Mouse (Mus musculus): ENCODE data around the gene Igfbp1. TPM values are rescaled to one million over a fixed set of nuclear protein-coding genes. Genes with fewer than 3 reads are reported as not detected.

Gene Igfbp1
- polyA plus RNA-seq, 1 experiment from 2014 or later, result 0.14 TPM

- Histone ChIP-seq H3K4me1 (no peaks in the 10 kb centered on the region), H3K27me3 (no peaks in the 10 kb centered on the region), H3K4me3 (no peak overlapping the region), H3K9me3 (no peaks in the 10 kb centered on the region), H3K4me2 (replicated peaks) (no peak overlapping the region), H3K9ac (replicated peaks) (no peak overlapping the region), H3K36me3 (0 out of 2 replicates have a peak, but pooled peaks cover 2% of the 10 kb centered on the region), H3K27ac (replicated peaks) (no peak overlapping the region)
- 92% methylated on average over 1 of the region's 1 CpGs for WGBS
- ATAC-seq (replicated peaks), result no peak
Observed at GRCm38 (mm10) chr11:7169645-7170044, 27.9 kb upstream of the Igfbp1 start.

DNA sequence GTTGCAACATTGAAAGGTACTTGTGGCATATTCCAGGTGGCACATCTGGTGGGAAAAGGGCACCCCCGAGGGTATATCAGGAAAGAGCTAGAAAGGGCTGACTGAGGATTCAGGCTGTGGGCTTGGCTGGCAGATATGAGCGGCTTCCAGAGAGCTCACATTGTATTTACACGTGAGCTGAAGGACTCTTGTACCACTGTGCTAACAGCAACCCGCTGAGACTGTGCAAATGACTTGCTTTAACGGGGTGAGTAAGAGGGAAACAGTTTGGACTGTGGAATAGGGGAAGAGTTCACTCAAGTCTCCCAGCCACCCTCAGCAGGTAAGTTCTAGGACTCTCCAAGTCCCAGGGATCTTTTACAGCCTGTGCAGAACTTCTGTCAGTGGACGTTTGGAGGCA, 23.9 kb upstream of the Igfbp1 start:
- Histone ChIP-seq H3K36me3 (no peaks in the 10 kb centered on the region), H3K4me3 (no peak overlapping the region), H3K4me1 (no peaks in the 10 kb centered on the region), H3K27ac (replicated peaks) (no peak overlapping the region), H3K9ac (replicated peaks) (no peak overlapping the region), H3K4me2 (replicated peaks) (no peak overlapping the region), H3K9me3 (no peaks in the 10 kb centered on the region), H3K27me3 (no peaks in the 10 kb centered on the region)
- ATAC-seq (replicated peaks), result no peak
- 85% methylated on average over 6 of the region's 6 CpGs for WGBS

DNA sequence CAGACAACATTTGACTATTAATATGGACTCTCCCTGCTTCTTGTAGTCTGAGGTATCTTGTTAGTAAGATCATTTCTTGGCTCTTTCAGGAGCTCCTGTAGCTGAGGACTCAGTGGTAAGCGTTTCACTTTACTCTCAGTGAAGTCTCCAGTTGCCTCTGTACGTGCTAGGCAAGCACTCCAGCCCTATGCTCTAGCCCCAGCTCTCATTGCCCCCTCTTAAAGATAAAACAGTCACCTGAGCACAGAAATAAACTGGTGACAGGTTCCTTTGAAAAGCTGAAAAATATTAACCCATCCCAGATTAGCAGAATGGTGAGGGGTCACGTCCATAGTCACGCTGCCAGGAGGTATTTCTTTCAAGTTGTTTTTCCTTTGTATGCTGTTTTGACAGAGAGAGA, 18.9 kb upstream of the Igfbp1 start:
- H3K4me3 ChIP-seq, result no peak overlapping the region
- no peak overlapping the region for H3K4me2 ChIP-seq (replicated peaks)
- 79% methylated on average over 4 of the region's 4 CpGs for WGBS
- no peak for ATAC-seq (replicated peaks)
- H3K27me3 ChIP-seq, result no peaks in the 10 kb centered on the region
- no peaks in the 10 kb centered on the region for H3K9me3 ChIP-seq
- no peak overlapping the region for H3K27ac ChIP-seq (replicated peaks)
- H3K4me1 ChIP-seq, result peaks cover 10% of the 10 kb centered on the region
- H3K36me3 ChIP-seq, result no peaks in the 10 kb centered on the region
- H3K9ac ChIP-seq (replicated peaks), result no peak overlapping the region

DNA sequence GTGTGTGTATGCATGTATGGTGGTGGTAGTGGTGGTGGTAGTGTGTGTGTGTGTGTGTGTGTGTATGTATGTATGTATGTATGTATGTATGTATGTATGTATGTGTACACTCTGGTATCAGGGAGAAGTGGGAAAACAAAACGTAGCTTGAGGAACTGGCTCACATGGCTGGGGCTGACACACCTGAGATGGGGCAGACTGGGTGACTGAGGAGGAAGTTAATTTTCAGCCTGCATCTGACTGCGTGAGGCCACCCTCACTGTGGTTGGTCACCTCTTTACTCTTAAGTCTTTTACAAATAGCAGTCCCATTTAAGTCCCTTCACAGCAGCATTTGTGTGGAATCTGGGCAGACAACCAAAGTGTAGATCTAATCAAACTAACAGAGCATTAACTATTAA, 18.3 kb upstream of the Igfbp1 start:
- Histone ChIP-seq H3K4me1 (peaks cover 10% of the 10 kb centered on the region), H3K9ac (replicated peaks) (no peak overlapping the region), H3K9me3 (no peaks in the 10 kb centered on the region), H3K4me2 (replicated peaks) (no peak overlapping the region), H3K36me3 (no peaks in the 10 kb centered on the region), H3K4me3 (no peak overlapping the region), H3K27me3 (no peaks in the 10 kb centered on the region), H3K27ac (replicated peaks) (no peak overlapping the region)
- 79% methylated on average over 2 of the region's 2 CpGs for WGBS
- ATAC-seq (replicated peaks), result no peak

- no peak overlapping the region for H3K4me2 ChIP-seq (replicated peaks)
- H3K9ac ChIP-seq (replicated peaks), result no peak overlapping the region
- H3K4me1 ChIP-seq, result peaks cover 10% of the 10 kb centered on the region
- no peak overlapping the region for H3K4me3 ChIP-seq
- WGBS, result 5% methylated on average over 8 of the region's 8 CpGs
- H3K9me3 ChIP-seq, result no peaks in the 10 kb centered on the region
- H3K27me3 ChIP-seq, result no peaks in the 10 kb centered on the region
- H3K27ac ChIP-seq (replicated peaks), result no peak overlapping the region
- no peaks in the 10 kb centered on the region for H3K36me3 ChIP-seq
- ATAC-seq (replicated peaks), result peak; percentile 60
Observed at GRCm38 (mm10) chr11:7182409-7183042, 15.1 kb upstream of the Igfbp1 start.

DNA sequence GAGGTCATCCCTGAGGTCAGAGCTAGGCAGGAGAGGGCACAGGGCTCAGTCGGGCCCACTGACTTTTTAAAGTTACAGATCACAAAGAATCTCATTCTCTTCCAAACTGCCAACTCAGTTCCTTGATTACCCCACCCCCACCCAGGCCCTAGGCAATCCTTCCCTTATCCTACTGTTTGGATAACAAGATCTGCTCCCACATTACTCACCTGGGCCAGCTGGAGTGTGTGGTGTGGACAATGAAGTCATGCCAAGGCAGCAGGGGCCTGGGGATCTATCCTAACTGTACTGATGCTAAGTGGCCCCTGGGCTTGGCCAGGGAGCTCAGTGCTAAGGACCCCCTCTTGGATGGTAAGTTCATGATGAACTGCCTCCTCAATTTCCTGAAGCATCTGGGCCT, 13.2 kb upstream of the Igfbp1 start:
- no peaks in the 10 kb centered on the region for H3K9me3 ChIP-seq
- no peaks in the 10 kb centered on the region for H3K36me3 ChIP-seq
- 45% methylated on average over 1 of the region's 1 CpGs for WGBS
- no peak overlapping the region for H3K4me2 ChIP-seq (replicated peaks)
- ATAC-seq (replicated peaks), result no peak
- no peak overlapping the region for H3K27ac ChIP-seq (replicated peaks)
- H3K4me3 ChIP-seq, result no peak overlapping the region
- H3K27me3 ChIP-seq, result no peaks in the 10 kb centered on the region
- H3K9ac ChIP-seq (replicated peaks), result no peak overlapping the region
- H3K4me1 ChIP-seq, result peaks cover 10% of the 10 kb centered on the region

DNA sequence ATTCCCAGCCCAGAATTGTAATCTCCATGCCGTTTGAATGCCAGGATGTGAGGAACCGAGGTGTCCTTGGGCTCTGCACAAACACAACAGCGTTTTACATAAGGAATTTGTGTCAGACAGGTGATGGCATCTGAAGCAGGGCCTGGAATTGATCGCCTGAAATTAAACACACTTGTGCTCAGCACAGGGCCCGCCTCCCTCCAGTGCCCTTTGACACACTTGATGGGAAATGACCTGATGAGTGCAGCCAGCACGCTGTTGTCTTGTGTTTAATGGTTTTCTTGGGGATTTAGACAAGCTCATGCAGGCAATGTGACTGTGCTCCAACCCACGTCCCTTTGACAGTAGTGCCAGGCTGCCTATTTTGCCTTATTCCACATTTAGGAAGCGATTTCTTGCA, 10.1 kb upstream of the Igfbp1 start:
- Histone ChIP-seq H3K36me3 (no peaks in the 10 kb centered on the region), H3K9ac (replicated peaks) (no peak overlapping the region), H3K27ac (replicated peaks) (no peak overlapping the region), H3K4me2 (replicated peaks) (no peak overlapping the region), H3K27me3 (no peaks in the 10 kb centered on the region), H3K4me1 (peaks cover 4% of the 10 kb centered on the region), H3K9me3 (no peaks in the 10 kb centered on the region), H3K4me3 (no peak overlapping the region)
- no peak for ATAC-seq (replicated peaks)
- 63% methylated on average over 8 of the region's 8 CpGs for WGBS

GRCm38 (mm10) chr11:7188469-7188868, 9.1 kb upstream of the Igfbp1 start, which contains the start of gene Gm11985:
Gene Gm11985, minus strand, starts transcription at chr11:7188569.
- WGBS, result 84% methylated on average over 13 of the region's 13 CpGs
- H3K27me3 ChIP-seq, result no peaks in the 10 kb centered on the region
- no peaks in the 10 kb centered on the region for H3K36me3 ChIP-seq
- H3K4me2 ChIP-seq (replicated peaks), result no peak within 1 kb of the TSS
- no peaks in the 10 kb centered on the region for H3K4me1 ChIP-seq
- no peaks in the 10 kb centered on the region for H3K9me3 ChIP-seq
- H3K27ac ChIP-seq (replicated peaks), result no peak within 1 kb of the TSS
- H3K4me3 ChIP-seq, result no peak within 1 kb of the TSS
- no peak for ATAC-seq (replicated peaks)
- H3K9ac ChIP-seq (replicated peaks), result no peak within 1 kb of the TSS

GRCm38 (mm10) chr11:7192710-7193109, 4.9 kb upstream of the Igfbp1 start:
- 0 out of 2 replicates have a peak, but pooled peaks have one; percentile 12 for ATAC-seq (replicated peaks)
- 73% methylated on average over 6 of the region's 6 CpGs for WGBS
- no peaks in the 10 kb centered on the region for H3K27me3 ChIP-seq
- H3K4me2 ChIP-seq (replicated peaks), result no peak overlapping the region
- no peak overlapping the region for H3K27ac ChIP-seq (replicated peaks)
- H3K9ac ChIP-seq (replicated peaks), result no peak overlapping the region
- H3K36me3 ChIP-seq, result no peaks in the 10 kb centered on the region
- H3K4me3 ChIP-seq, result no peak overlapping the region
- H3K9me3 ChIP-seq, result no peaks in the 10 kb centered on the region
- H3K4me1 ChIP-seq, result no peaks in the 10 kb centered on the region

DNA sequence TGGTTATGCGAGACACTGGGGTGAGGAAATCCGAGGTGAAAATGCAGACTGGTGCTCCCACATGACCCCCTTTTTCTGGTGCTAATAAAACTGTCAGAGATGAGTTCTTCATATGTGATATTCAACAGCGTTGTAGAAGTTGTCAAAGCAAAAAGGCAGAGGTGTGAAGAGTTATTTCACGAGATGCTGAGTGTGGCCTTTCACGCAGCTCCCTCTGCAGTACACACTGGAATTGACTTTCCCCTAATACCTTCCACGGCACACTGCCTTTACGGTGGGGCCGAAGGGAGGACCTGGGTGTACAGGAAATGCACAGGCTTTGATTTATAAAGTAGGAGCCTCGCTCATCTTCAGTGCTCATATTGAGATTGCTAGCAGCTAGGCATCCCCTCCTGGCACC, 4.4 kb upstream of the Igfbp1 start:
- no peak overlapping the region for H3K9ac ChIP-seq (replicated peaks)
- WGBS, result 76% methylated on average over 9 of the region's 9 CpGs
- H3K4me2 ChIP-seq (replicated peaks), result no peak overlapping the region
- H3K4me3 ChIP-seq, result no peak overlapping the region
- no peaks in the 10 kb centered on the region for H3K4me1 ChIP-seq
- H3K27me3 ChIP-seq, result no peaks in the 10 kb centered on the region
- 0 out of 2 replicates have a peak, but pooled peaks have one; percentile 2 for ATAC-seq (replicated peaks)
- no peaks in the 10 kb centered on the region for H3K9me3 ChIP-seq
- H3K36me3 ChIP-seq, result no peaks in the 10 kb centered on the region
- no peak overlapping the region for H3K27ac ChIP-seq (replicated peaks)

DNA sequence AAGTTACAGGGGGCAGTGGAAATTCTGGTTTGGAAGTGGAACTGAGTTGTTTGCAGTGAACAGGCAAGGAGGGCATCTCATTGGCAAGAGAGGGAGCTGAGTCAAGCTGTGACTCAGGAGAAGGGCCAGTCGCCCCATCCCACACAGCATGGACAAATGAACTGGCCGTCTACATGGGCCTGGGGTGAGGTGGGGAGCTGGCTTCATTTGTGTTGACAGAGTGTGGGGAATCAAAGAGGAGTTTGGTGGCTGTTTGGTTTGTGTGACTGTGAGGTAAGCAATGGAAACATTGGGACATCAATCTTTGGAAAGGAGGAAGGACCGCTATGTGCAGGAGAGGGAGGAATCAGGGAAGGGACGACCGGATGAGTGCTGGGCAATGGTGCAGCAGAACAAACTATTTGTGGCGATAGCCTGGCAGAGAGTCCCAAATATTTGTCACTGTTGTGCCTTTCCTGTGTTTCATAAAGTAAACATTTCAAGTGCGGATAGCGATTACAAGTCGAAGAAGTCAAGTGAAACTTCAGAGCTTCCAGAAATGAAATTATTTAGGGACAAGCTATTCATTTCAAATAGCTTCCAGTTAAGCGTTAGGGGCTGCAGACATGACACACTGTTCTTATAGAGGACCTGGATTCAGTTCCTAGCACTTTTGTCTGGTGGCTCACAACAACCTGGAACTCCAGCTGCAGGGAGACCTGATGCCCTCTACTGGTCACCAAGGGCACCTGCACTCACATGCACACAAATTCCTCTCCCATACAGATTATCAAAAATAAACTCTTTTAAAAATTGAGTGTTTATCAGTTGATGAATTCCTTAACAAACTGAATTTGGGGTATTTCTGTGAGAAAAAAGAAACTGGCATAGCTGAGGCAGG, 2.9 kb upstream of the Igfbp1 start:
- H3K9me3 ChIP-seq, result no peaks in the 10 kb centered on the region
- no peaks in the 10 kb centered on the region for H3K4me1 ChIP-seq
- H3K27me3 ChIP-seq, result no peaks in the 10 kb centered on the region
- H3K4me3 ChIP-seq, result no peak overlapping the region
- H3K4me2 ChIP-seq (replicated peaks), result no peak overlapping the region
- ATAC-seq (replicated peaks), result no peak
- no peak overlapping the region for H3K27ac ChIP-seq (replicated peaks)
- WGBS, result 95% methylated on average over 10 of the region's 10 CpGs
- H3K36me3 ChIP-seq, result no peaks in the 10 kb centered on the region
- H3K9ac ChIP-seq (replicated peaks), result no peak overlapping the region

GRCm38 (mm10) chr11:7195312-7195685, 2.3 kb upstream of the Igfbp1 start:
- Histone ChIP-seq H3K36me3 (no peaks in the 10 kb centered on the region), H3K27ac (replicated peaks) (no peak overlapping the region), H3K9ac (replicated peaks) (no peak overlapping the region), H3K4me3 (no peak overlapping the region), H3K27me3 (no peaks in the 10 kb centered on the region), H3K9me3 (no peaks in the 10 kb centered on the region), H3K4me2 (replicated peaks) (no peak overlapping the region), H3K4me1 (no peaks in the 10 kb centered on the region)
- WGBS, result 90% methylated on average over 4 of the region's 4 CpGs
- ATAC-seq (replicated peaks), result no peak
